Mouse (Mus musculus): ENCODE results near the gene Clip2. TPM values are rescaled to one million over a fixed set of nuclear protein-coding genes. Genes with fewer than 3 reads are reported as not detected.

The Clip2 gene
- polyA plus RNA-seq, 1 experiment = 115 TPM

DNA sequence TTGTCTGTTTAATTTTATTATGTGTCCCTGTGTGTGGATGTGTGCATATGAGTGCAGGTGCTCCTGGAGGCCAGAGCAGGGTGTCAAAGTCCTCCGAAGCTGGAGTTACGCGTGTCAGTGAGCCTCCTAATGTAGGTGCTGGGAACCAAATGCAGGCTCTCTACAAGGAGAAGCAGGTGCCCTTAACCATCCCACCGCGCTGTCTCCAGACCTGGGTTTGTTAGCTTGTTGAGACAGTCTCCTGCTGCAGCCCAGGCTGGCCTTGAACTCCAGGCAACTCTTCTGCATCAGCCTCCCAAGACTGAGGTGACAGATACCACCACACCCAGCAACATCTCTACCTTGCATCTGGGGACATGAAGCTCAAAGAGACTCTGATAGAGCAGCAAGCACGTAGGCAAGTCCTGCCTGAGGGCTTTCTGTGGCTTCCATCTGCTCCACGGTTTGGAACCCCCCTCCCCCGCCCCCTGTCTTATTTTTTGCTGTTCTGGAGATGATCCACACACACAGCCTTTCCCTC is 85.1 kb downstream of the Clip2 start:
- DNase-seq (ENCODE audit: low read depth) = peak; percentile 55
- TF ChIP-seq CTCF (IDR thresholded peaks at IDR 0.05; ENCODE audit: borderline replicate concordance, extremely low read depth, insufficient read depth, insufficient read length) (no peak), POLR2A (IDR thresholded peaks at IDR 0.05; ENCODE audit: borderline replicate concordance, extremely low read depth, insufficient read depth, insufficient read length, poor library complexity, severe bottlenecking) (no peak)

DNA sequence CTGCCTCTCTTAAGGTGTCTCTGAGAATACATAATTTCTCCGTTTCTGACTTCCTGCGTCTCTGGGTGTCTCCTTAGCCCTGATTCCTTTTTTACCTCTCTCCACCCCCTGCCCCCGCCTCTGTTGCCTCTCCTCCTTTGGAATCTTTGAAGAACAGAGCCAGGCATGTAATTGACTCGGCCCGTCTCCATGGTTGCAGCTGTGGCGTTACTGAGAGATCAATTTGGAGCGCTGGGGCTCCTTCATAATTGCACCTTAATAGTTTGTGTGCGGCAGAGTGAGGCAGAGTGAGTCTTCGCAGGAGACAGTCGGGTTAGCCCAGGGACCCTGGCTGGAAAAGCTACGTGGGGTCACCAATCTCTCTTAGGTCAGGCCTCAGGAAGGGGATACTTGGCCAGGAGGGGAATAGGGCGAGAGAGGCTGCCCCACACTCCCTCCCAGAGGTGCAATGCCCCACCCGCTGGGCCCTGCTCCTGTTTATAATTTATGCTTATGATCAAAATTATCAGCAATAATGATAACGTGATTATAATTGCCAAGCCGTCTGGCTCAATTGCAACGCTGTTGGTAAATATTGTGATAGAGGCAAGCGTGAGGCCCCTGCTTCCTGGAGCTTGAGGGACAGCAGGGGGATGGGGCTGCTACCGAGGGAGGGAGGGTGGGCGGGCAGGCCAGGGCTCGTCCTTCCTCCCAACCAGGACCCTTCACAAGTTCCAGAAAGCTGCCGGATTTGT is 85.8 kb downstream of the Clip2 start:
- TF ChIP-seq POLR2A (IDR thresholded peaks at IDR 0.05; ENCODE audit: borderline replicate concordance, extremely low read depth, insufficient read depth, insufficient read length, poor library complexity, severe bottlenecking) = no peak
- no peak for TF ChIP-seq CTCF (IDR thresholded peaks at IDR 0.05; ENCODE audit: borderline replicate concordance, extremely low read depth, insufficient read depth, insufficient read length)
- DNase-seq (ENCODE audit: low read depth) = peak; percentile 78

DNA sequence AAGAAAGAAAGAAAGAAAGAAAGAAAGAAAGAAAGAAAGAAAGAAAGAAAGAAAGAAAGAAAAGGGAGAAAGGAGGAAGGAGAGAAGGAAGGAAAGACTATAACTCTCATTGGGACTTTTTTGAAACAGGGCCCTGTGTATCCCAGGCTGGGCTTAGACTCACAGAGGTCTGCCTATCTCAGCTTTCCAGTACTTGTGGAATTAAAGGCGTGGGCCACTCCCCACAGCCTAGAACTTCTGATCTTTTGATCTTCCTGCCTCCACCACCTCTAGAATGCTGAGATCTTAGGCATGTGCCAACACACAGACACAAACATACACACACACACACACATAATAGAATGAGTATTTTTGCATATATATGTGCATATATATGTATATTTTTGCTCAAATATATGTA is 87.0 kb downstream of the Clip2 start:
- TF ChIP-seq POLR2A (IDR thresholded peaks at IDR 0.05; ENCODE audit: borderline replicate concordance, extremely low read depth, insufficient read depth, insufficient read length, poor library complexity, severe bottlenecking) = no peak
- no peak for DNase-seq (ENCODE audit: low read depth)

DNA sequence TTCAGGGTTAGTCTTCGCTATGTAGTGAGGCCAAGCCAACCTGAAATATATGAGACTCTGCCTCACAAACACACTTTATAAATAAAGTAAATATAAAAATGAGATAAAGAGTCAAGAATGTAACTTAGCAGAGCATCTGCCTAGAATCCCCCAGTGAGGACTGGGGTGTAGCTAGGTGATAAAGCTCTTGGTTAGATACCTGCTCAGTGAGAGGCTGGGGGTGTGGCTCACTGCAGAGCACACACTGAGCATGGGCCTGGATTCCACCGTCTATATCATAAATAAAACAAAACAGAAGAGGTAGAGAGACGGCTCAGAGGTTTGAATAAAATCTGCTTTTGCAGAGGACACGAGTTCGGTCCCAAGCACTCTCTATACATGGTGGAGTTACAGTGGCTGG is 88.0 kb downstream of the Clip2 start:
- DNase-seq (ENCODE audit: low read depth) = no peak
- no peak for TF ChIP-seq CTCF (IDR thresholded peaks at IDR 0.05; ENCODE audit: borderline replicate concordance, extremely low read depth, insufficient read depth, insufficient read length)
- TF ChIP-seq POLR2A (IDR thresholded peaks at IDR 0.05; ENCODE audit: borderline replicate concordance, extremely low read depth, insufficient read depth, insufficient read length, poor library complexity, severe bottlenecking) = no peak

DNA sequence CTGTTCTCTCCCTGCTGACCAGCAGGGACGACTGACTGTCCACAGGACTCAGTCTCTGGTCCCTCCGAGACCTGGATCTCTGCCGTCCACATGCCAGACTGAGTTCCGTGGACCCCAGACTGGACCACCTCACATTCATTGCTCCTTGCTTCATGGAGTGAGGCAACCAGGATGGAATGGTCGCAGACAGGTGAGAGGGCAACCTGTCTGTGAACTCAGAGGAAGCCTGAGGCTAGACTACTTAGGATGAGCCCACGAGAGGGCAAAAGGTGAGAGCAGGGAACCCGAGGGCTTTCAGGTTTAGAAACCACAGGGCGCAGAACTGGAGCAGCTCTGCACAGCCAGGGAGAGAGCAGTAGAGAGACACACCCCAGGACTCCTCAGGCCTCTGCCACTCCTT is 89.5 kb downstream of the Clip2 start:
- DNase-seq (ENCODE audit: low read depth) = no peak
- no peak for TF ChIP-seq POLR2A (IDR thresholded peaks at IDR 0.05; ENCODE audit: borderline replicate concordance, extremely low read depth, insufficient read depth, insufficient read length, poor library complexity, severe bottlenecking)
- TF ChIP-seq CTCF (IDR thresholded peaks at IDR 0.05; ENCODE audit: borderline replicate concordance, extremely low read depth, insufficient read depth, insufficient read length) = no peak

DNA sequence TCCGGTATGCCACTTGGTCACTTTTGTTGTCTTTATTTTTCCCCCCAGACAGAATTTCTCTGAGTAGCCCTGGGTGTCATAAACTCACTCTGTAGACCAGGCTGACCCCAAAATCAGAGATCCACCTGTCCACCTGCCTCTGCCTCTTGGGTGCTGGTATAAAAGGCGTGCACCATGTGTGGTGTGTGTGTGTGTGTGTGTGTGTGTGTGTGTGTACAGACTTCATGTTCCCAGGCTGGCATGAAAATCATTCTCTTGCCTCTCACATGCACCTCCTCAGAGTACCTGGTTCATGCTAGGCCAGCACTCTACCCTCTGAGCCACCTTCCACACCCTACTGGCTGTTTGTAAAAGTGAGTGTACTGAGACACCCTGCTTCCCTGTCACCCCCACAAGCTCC is 89.9 kb downstream of the Clip2 start:
- no peak for DNase-seq (ENCODE audit: low read depth)

DNA sequence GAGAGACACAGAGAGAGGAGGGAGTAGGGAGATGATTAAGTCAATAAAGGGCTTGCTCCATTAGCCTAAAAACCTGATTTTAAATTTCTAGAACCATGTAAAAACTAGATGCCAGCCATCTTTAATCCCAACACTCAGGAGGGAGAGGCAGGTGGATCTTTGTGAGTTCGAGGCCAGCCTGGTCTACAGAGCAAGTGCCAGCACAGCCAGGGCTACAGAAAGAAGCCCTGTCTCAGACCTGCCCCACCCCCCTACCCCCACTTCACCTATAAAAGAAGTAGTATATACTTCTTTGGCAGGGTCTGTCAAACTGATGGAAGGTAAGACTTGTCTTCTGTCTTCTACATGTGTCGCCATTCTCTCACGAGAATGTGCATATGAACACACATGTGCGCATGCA is 91.7 kb downstream of the Clip2 start:
- TF ChIP-seq CTCF (IDR thresholded peaks at IDR 0.05; ENCODE audit: borderline replicate concordance, extremely low read depth, insufficient read depth, insufficient read length) (no peak), POLR2A (IDR thresholded peaks at IDR 0.05; ENCODE audit: borderline replicate concordance, extremely low read depth, insufficient read depth, insufficient read length, poor library complexity, severe bottlenecking) (no peak)
- DNase-seq (ENCODE audit: low read depth) = no peak

More for the DNA sequence above, 89.9 kb downstream of the Clip2 start:
- no peak for TF ChIP-seq CTCF (IDR thresholded peaks at IDR 0.05; ENCODE audit: borderline replicate concordance, extremely low read depth, insufficient read depth, insufficient read length)
- no peak for TF ChIP-seq POLR2A (IDR thresholded peaks at IDR 0.05; ENCODE audit: borderline replicate concordance, extremely low read depth, insufficient read depth, insufficient read length, poor library complexity, severe bottlenecking)

DNA sequence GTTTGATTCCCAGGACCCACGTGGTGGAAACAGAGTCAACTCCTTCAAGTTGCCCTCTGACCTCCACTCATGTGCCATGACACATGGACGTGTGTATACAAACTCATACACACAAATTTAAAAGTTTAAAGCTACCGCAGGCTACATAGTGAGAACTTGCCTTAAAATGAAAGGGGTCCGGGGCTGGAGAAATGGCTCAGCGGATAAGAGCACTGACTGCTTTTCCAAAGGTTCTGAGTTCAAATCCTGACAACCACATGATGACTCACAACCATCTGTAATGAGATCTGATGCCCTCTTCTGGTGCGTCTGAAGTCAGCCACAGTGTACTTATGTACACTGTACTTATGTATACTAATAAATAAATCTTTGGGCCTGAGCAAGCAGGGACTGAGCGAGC is 93.1 kb downstream of the Clip2 start:
- DNase-seq (ENCODE audit: low read depth) = no peak
- TF ChIP-seq CTCF (IDR thresholded peaks at IDR 0.05; ENCODE audit: borderline replicate concordance, extremely low read depth, insufficient read depth, insufficient read length) (no peak), POLR2A (IDR thresholded peaks at IDR 0.05; ENCODE audit: borderline replicate concordance, extremely low read depth, insufficient read depth, insufficient read length, poor library complexity, severe bottlenecking) (no peak)

DNA sequence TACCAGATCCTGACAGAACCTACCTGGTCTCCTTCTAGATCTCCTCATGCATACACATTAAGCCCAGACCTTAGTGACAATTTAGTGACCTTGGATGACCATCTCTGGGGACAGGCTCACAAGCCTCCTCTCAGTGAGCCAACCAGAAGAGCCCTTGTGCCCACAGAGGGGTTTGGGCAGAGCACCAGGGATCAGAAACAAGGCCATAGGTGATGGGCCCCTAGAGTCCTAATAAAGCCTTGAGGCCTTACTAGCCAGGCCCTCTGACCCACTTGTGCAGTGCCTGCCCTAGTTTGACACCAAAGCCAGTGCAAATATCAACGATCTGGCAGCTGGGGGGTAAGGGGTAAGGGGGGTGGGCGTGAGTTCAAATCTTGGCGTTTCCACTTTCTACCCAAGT is 93.8 kb downstream of the Clip2 start:
- no peak for TF ChIP-seq POLR2A (IDR thresholded peaks at IDR 0.05; ENCODE audit: borderline replicate concordance, extremely low read depth, insufficient read depth, insufficient read length, poor library complexity, severe bottlenecking)
- no peak for TF ChIP-seq CTCF (IDR thresholded peaks at IDR 0.05; ENCODE audit: borderline replicate concordance, extremely low read depth, insufficient read depth, insufficient read length)
- no peak for DNase-seq (ENCODE audit: low read depth)

DNA sequence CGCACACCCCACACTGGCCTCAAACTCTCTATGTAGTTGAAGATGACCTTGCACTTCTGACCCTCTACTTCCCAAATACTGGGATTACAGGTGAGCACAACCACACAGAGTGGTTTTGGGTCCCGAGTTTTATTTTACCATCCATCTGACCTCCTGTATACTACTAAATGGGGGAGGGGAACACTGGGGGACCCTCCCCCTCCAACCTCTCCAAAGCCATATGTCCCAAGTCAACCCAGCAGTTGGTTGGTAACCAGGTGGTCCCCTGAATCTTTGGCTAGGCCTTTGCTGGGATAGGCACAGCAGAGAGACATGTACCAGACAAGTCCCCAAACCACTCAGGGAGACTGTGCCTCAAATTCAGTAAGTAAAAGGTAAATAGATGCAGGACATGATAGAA is 94.9 kb downstream of the Clip2 start:
- no peak for DNase-seq (ENCODE audit: low read depth)
- TF ChIP-seq CTCF (IDR thresholded peaks at IDR 0.05; ENCODE audit: borderline replicate concordance, extremely low read depth, insufficient read depth, insufficient read length) (no peak), POLR2A (IDR thresholded peaks at IDR 0.05; ENCODE audit: borderline replicate concordance, extremely low read depth, insufficient read depth, insufficient read length, poor library complexity, severe bottlenecking) (no peak)

DNA sequence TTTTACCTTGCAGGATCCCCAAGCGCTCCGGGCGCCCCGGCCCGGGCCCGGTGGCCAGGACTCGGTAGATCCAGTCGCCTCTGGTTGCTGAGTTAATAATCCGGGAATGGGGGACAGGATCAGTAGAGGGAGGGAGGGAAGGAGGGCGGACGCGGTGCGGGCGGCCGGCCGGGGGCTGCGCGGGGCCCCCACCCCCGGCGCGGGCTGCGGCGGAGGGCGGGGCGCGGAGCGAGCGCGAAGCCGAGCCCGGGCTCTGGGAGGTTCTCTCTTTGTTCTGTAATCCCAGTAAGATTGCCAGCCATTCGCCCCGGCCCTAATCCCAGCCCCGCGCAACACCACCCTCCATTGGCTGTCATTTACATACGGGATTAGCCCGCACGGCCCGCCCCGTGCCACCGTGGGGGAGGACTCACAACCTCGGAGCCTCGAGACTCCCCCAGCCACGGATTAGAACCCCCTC is 95.7 kb downstream of the Clip2 start, which contains the start of gene Gtf2ird1:
Gtf2ird1 (minus strand) TSS at position 214 of the 460 bp plus-strand sequence.
- peak; percentile 90 for DNase-seq (ENCODE audit: low read depth)

DNA sequence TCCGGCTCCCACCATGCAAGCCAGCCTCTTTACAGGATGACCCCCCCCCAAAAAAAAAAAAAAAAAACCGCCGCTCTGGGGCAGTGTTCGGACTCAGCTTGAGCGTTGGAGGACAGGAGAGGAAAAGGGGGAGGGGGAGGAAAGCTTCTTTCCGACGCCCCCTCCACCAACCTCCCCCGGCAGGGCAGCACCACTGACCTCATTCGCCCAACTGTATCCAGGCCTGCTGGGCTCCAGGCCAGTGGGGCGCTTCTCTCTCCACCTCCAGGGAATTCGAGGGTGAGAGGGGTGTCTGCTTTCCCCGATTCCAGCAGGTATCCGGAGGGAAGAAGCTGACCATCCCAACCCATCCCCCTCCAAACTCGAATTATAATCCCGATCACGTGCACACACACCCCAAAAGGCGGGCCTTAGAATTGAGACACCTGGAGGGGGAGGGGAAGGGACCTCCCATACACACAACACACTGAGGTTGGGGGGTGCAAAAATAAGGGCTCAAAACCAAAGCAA is 96.3 kb downstream of the Clip2 start:
- TF ChIP-seq POLR2A (IDR thresholded peaks at IDR 0.05; ENCODE audit: borderline replicate concordance, extremely low read depth, insufficient read depth, insufficient read length, poor library complexity, severe bottlenecking) = no peak
- no peak for TF ChIP-seq CTCF (IDR thresholded peaks at IDR 0.05; ENCODE audit: borderline replicate concordance, extremely low read depth, insufficient read depth, insufficient read length)
- peak; percentile 85 for DNase-seq (ENCODE audit: low read depth)

More for the DNA sequence above, 95.7 kb downstream of the Clip2 start, which contains the start of gene Gtf2ird1:
- peak; percentile 44; the same call in 1 of the 2 replicates for TF ChIP-seq POLR2A (IDR thresholded peaks at IDR 0.05; ENCODE audit: borderline replicate concordance, extremely low read depth, insufficient read depth, insufficient read length, poor library complexity, severe bottlenecking)
- TF ChIP-seq CTCF (IDR thresholded peaks at IDR 0.05; ENCODE audit: borderline replicate concordance, extremely low read depth, insufficient read depth, insufficient read length) = no peak
